Mouse (Mus musculus) limb, embryonic 13.5 days (tissue): ENCODE measurements at regions not wholly inside any gene's neighbourhood (a gene's known extent, or its start where the extent isn't known, plus 50 kb on each side); places are given as distances from the start of the nearest gene placed in this dataset.

Experiments used
- ATAC-seq: fragments of 200-750 bp; cut with Nextera tagmentation; 2 replicates; pipeline ENCODE4 v1.8.0; 2017; ENCODE audit warnings: low read depth, moderate number of reproducible peaks, moderate TSS enrichment; ENCODE audit not compliant: low FRiP score
- H3K27ac ChIP-seq: fragments of 300-500 bp; sonication (generic); 2 replicates; pipeline ENCODE4 v1.5.1; 2015; ENCODE audit warnings: inconsistent platforms, mild to moderate bottlenecking, moderate library complexity
- H3K27me3 ChIP-seq: fragments of 300-500 bp; sonication (generic); 2 replicates; pipeline ENCODE4 v1.6.1; 2015; ENCODE audit warnings: mild to moderate bottlenecking, inconsistent platforms
- H3K36me3 ChIP-seq: fragments of 300-500 bp; sonication (generic); 2 replicates; pipeline ENCODE4 v1.6.1; 2015; ENCODE audit warnings: inconsistent platforms, mild to moderate bottlenecking, moderate library complexity
- H3K4me1 ChIP-seq: fragments of 300-500 bp; sonication (generic); 2 replicates; pipeline ENCODE4 v1.6.1; 2015; ENCODE audit warnings: inconsistent platforms
- H3K4me2 ChIP-seq: fragments of 300-500 bp; sonication (generic); replicated peaks from 2 replicates; pipeline ENCODE4 v1.6.1; 2015; ENCODE audit warnings: inconsistent platforms, mild to moderate bottlenecking, moderate library complexity
- H3K4me3 ChIP-seq: fragments of 300-500 bp; sonication (generic); 2 replicates; pipeline ENCODE4 v1.5.1; 2015; ENCODE audit warnings: moderate library complexity, mild to moderate bottlenecking, inconsistent platforms
- H3K9ac ChIP-seq: fragments of 300-500 bp; sonication (generic); 2 replicates; pipeline ENCODE4 v1.6.1; 2015; ENCODE audit warnings: mild to moderate bottlenecking, inconsistent platforms
- H3K9me3 ChIP-seq: fragments of 300-500 bp; sonication (generic); 2 replicates; pipeline ENCODE4 v1.6.1; 2016; ENCODE audit warnings: inconsistent platforms
- WGBS: fragments of 180-500 bp; shearing (Covaris S2); methylation state at CpG from one replicate; pipeline ENCODE4 v1.1.7; 2015; 5-methylcytosine and 5-hydroxymethylcytosine counted together

DNA sequence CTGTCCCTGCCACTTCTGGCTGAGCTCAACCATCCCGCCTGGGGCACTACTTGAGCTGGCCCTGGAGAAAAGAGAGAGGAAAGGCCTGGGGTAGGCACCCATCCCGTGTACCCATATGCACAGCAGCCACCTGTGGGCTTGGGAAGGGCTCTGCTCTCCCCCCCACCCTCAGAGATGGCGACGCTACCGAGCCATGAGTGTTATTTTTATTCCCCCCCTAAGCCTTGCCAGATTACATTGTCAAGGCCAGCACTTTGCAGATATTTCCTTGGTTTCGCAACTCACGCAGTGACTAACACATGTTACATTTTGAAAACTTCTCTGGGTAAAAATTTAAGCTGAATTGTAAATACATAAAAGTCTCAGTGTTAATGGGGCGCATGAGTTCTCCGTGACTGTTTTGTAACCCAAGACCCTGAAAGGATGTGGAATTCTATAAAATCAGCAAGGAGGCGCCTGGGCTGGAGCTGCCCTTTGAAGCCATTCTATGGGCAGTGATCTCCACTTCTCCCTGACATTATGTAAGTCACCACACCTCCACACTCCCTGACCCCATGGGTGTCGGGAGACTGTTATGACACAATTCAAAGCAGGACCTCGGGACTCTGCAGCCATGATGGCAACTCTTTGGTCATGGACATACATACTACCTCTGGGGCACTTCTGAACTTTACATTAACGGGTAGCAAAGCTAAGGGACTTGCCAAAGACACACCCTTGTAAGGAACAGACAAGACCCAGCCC is 75.4 kb upstream of the Dio3 start:
- Histone ChIP-seq H3K27ac (no peak overlapping the region), H3K27me3 (peaks cover 74% of the 10 kb centered on the region), H3K9ac (no peak overlapping the region), H3K36me3 (no peaks in the 10 kb centered on the region), H3K4me2 (peak overlapping the region; percentile 10; the same call in 1 of the 2 replicates), H3K4me1 (peaks cover 37% of the 10 kb centered on the region), H3K9me3 (no peaks in the 10 kb centered on the region), H3K4me3 (no peak overlapping the region)
- peak; percentile 38; the same call in 1 of the 2 replicates for ATAC-seq
- 28% methylated on average over 13 of the region's 13 CpGs for WGBS

DNA sequence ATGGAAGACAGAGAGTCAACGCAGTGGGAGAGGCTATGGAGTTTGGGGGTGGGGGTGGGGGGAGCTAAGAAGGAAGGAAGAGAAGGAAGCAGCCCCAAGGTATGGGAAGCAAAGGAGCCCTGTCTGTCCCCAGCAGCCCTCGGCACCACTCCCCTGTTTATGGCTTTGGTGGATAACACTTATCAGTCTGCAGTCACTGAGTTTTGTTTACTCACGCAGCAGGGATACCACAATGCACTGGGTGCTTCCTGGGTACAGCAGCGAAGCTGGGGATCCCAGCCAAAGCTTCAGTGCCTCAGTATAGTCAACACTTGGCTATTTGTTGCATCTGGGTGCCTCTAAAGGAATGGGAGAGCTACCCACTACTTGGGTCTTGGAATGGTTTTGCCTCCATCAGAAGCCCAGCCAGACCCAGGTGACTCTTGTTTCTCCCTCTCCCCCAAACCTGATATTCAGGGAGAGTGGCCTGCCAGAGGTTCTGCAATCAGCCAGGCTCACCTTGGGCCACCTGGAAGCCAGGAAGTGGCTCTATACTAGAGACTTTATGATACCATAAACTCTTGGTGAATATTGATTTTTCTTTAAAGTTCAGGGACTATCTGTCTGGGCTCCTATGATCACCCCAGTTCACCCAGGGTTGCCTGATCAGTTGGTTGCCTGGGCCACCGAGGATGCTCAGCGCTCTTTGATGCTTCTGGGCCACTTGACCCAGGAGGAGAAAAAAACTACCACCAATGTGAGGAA is 74.5 kb upstream of the Dio3 start:
- H3K36me3 ChIP-seq = no peaks in the 10 kb centered on the region
- peaks cover 74% of the 10 kb centered on the region for H3K27me3 ChIP-seq
- no peak overlapping the region for H3K4me3 ChIP-seq
- peaks cover 37% of the 10 kb centered on the region for H3K4me1 ChIP-seq
- no peaks in the 10 kb centered on the region for H3K9me3 ChIP-seq
- H3K4me2 ChIP-seq = no peak overlapping the region
- H3K9ac ChIP-seq = no peak overlapping the region
- whole genome bisulfite sequencing = 45% methylated on average over 6 of the region's 6 CpGs
- no peak overlapping the region for H3K27ac ChIP-seq
- no peak for ATAC-seq

DNA sequence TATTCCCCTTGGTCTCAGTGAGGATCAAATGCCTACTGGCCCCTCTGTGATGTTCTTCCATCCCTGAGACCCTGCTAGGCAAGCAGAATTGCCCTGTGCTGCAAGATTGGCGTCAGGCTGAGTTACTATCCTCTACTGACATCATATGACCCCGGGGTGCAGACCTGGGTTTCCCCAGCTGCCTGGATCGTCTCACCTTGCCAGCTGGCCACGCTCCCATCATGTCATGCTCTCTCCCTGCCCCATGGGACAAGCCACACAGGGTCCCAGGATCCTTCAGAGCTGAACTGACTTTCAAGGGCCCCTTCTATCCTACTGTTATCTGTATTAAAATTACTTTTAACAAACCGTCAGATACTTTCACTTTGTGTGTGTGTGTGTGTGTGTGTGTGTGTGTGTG is 72.6 kb upstream of the Dio3 start:
- Histone ChIP-seq H3K9ac (no peak overlapping the region), H3K36me3 (no peaks in the 10 kb centered on the region), H3K27ac (no peak overlapping the region), H3K27me3 (peaks cover 75% of the 10 kb centered on the region), H3K9me3 (no peaks in the 10 kb centered on the region), H3K4me3 (no peak overlapping the region), H3K4me2 (no peak overlapping the region), H3K4me1 (peaks cover 37% of the 10 kb centered on the region)
- WGBS = 42% methylated on average over 5 of the region's 5 CpGs
- no peak for ATAC-seq

DNA sequence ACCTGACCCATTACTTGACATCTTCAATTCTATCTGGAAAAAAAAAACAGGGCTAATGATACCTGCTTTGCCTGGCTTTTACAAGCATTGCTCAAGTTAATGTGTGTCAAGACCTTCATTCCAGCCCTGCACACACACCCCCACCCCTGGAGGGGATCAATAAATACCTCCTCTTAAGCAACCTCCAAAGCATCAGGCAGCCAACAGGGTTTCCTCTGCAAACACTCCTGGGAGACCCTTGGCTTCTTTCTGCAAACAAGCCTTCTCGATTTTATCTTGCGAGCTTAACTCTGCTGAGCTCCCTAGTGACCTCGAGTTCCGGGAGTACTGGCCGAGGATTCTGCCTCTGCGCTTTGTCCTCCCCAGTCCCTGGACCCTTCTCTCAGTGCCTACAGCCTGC is 72.1 kb upstream of the Dio3 start:
- Histone ChIP-seq H3K4me2 (no peak overlapping the region), H3K27me3 (peaks cover 72% of the 10 kb centered on the region), H3K4me3 (no peak overlapping the region), H3K27ac (no peak overlapping the region), H3K4me1 (peaks cover 37% of the 10 kb centered on the region), H3K9me3 (no peaks in the 10 kb centered on the region), H3K9ac (no peak overlapping the region), H3K36me3 (no peaks in the 10 kb centered on the region)
- WGBS = 16% methylated on average over 6 of the region's 6 CpGs
- no peak for ATAC-seq

DNA sequence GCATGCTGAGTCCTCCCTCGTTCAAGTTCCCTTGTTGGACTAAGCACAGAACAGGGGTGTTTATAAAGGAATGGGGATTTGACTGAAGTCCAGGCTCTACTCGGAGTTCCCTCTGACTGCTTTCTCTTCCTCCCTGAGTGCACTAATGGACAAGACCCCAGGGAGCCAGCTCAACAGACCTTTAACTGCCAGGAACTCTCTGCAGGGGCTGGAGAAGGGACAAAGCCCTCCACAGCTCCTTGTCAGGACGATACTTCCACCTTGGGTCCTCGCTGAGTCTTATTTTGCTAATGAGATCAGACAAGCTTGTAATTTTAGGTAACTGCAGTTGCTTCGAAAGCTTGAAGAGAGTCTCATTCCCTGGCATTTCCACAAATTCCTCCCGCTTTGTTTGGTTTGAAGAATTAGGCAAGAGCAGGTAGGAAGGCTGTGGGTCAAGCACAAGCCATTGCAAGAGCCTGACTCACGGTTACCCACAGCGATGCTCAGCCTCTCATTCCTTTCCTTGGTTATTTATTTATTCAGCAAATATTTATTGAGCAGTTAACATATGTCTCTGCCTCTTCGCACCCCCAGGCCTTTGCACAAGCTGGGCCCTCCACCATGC is 71.5 kb upstream of the Dio3 start:
- Histone ChIP-seq H3K4me1 (peaks cover 37% of the 10 kb centered on the region), H3K9ac (no peak overlapping the region), H3K9me3 (no peaks in the 10 kb centered on the region), H3K27me3 (peaks cover 70% of the 10 kb centered on the region), H3K4me3 (no peak overlapping the region), H3K27ac (no peak overlapping the region), H3K36me3 (no peaks in the 10 kb centered on the region), H3K4me2 (no peak overlapping the region)
- WGBS = 40% methylated on average over 9 of the region's 9 CpGs
- ATAC-seq = no peak

DNA sequence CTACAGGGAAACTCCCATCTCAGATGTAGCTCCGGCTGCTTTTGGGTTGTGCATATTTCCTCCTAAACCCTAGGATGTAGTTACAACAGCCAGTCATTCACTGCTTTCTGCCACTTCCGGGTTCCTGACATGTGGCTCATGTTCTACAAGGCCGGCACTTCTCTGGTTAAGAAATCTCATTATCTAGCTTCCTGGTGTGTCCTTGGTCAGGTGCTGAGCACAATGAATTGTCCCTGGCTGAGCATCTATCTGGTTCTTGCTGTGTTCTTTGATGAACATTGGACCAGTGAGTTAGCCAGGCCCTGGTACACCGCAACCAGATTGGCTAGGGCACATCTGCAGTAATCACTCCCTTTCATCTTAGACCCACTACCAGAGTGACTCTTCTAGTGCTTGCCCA is 66.2 kb upstream of the Dio3 start:
- peaks cover 12% of the 10 kb centered on the region; the same call in 1 of the 2 replicates for H3K4me1 ChIP-seq
- WGBS = 58% methylated on average over 4 of the region's 4 CpGs

DNA sequence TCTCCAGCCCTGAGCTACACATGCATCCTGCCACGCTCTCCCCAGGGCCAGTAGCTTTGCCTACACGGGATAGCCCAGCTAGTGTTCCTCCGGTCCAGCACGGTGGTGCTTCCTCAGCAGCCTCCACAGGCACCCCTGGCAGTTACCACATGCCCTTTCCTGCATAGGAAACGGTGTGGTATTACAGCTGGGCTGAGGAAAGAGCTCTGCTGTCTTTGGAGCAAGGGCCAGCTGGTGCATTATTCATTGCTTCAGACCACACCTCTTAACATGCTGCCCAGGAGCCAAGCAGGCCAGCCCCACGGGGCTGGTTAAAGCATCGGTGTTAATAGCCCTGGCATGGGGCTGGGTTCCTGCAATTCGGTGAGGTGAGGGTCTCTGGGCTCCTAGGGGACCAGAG is 64.0 kb upstream of the Dio3 start:
- WGBS = 18% methylated on average over 8 of the region's 8 CpGs
- no peaks in the 10 kb centered on the region for H3K36me3 ChIP-seq

More for the DNA sequence above, 66.2 kb upstream of the Dio3 start:
- Histone ChIP-seq H3K36me3 (no peaks in the 10 kb centered on the region), H3K27me3 (peaks cover 70% of the 10 kb centered on the region), H3K9ac (no peak overlapping the region), H3K4me2 (no peak overlapping the region), H3K4me3 (no peak overlapping the region), H3K27ac (no peak overlapping the region), H3K9me3 (no peaks in the 10 kb centered on the region)
- ATAC-seq = no peak

DNA sequence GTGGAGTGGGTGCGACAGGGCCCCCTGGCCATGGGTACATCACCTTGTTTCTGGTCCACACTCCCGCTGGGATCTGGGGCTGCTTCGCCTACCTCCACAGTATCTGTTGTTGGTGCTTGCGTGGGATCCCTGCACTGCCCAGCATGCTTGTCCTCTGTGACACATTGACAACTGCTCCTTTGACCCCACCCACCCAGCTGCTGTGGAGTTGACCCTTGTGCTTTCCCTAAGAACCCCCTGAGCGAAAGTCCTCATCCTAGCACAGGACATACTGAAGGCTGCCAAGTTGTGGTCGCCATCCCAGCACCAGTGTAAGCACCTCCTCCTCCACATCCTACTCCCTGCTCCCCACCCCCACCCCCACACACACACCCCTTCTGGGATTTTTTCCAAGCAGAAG is 63.6 kb upstream of the Dio3 start:
- ATAC-seq = peak; percentile 32; the same call in 1 of the 2 replicates
- Histone ChIP-seq H3K9ac (no peak overlapping the region), H3K27ac (no peak overlapping the region), H3K4me1 (peaks cover 12% of the 10 kb centered on the region; the same call in 1 of the 2 replicates), H3K36me3 (no peaks in the 10 kb centered on the region), H3K9me3 (no peaks in the 10 kb centered on the region), H3K27me3 (peaks cover 53% of the 10 kb centered on the region), H3K4me3 (no peak overlapping the region), H3K4me2 (no peak overlapping the region)
- 62% methylated on average over 6 of the region's 6 CpGs for WGBS

More for the DNA sequence above, 64.0 kb upstream of the Dio3 start:
- no peak overlapping the region for H3K4me2 ChIP-seq
- ATAC-seq = peak; percentile 40
- no peak overlapping the region for H3K4me3 ChIP-seq
- H3K27ac ChIP-seq = no peak overlapping the region
- H3K4me1 ChIP-seq = peaks cover 12% of the 10 kb centered on the region; the same call in 1 of the 2 replicates
- peaks cover 53% of the 10 kb centered on the region for H3K27me3 ChIP-seq
- H3K9ac ChIP-seq = no peak overlapping the region
- no peaks in the 10 kb centered on the region for H3K9me3 ChIP-seq

DNA sequence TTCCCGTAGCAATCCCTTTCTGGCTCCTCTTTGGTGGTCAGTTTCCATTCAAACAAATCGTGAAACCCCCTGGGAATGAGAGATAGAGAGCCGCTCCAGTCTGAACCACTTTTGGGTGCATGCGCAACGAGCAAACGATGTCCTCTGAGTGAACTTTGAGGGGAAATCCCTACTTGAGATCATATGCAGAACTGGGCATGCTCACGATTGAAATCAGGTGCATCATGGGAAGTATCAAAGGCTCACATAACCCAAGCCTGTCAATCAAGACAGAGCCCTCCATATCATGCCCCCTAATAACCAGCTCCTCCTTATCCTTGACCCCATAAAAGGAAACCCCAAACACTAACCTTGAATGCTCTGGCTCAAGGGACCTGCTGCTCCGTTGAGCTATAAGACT is 59.1 kb upstream of the Dio3 start:
- H3K4me3 ChIP-seq = no peak overlapping the region
- ATAC-seq = no peak
- H3K4me2 ChIP-seq = no peak overlapping the region
- no peaks in the 10 kb centered on the region for H3K9me3 ChIP-seq
- H3K4me1 ChIP-seq = peaks cover 8% of the 10 kb centered on the region; the same call in 1 of the 2 replicates
- H3K36me3 ChIP-seq = no peaks in the 10 kb centered on the region
- H3K9ac ChIP-seq = no peak overlapping the region
- H3K27ac ChIP-seq = no peak overlapping the region
- H3K27me3 ChIP-seq = peaks cover 49% of the 10 kb centered on the region
- 82% methylated on average over 8 of the region's 8 CpGs for WGBS

DNA sequence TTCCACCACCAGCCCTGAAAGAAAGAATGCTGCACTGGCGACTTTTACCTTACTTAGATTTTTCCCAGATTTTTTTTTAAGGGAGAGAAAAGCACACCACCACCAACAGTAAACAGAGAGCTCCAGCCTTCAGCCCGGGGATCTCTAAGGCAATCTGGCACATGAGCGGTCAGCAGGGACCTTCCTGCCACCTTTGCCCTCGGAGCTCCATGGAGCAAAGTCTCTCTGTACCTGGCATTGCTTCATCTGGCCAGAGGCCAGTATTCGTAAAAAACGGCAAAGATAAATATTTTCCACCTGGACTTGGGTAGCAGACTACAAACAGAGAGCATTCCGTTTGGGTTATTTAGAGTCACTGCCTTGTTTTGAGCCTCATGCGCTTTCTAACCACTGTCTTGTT is 58.4 kb upstream of the Dio3 start:
- no peak overlapping the region for H3K4me2 ChIP-seq
- no peaks in the 10 kb centered on the region for H3K9me3 ChIP-seq
- no peak overlapping the region for H3K4me3 ChIP-seq
- 0 out of 2 replicates have a peak, but pooled peaks cover under 1% of the 10 kb centered on the region for H3K4me1 ChIP-seq
- no peak overlapping the region for H3K27ac ChIP-seq
- no peak overlapping the region for H3K9ac ChIP-seq
- no peak for ATAC-seq
- H3K27me3 ChIP-seq = peaks cover 52% of the 10 kb centered on the region
- 58% methylated on average over 8 of the region's 8 CpGs for WGBS
- H3K36me3 ChIP-seq = no peaks in the 10 kb centered on the region

DNA sequence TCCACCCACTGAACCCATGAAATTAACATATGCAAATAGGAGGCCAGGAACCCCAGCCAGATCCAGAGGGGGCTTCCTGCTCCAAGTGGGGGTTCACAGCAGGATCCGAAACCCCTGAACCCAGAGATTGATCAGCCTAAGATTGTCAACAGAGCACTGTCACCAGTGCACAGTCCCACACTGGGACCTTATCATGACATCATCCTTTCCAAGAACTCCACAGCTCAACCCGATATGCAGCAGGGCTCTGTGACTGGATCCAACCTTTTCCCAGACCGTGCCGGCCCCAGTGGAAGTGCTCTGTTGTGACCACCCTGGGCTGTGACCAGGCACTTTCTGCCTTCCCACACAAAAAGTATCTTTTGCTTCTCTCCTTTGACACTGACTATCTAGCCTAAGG is 57.7 kb upstream of the Dio3 start:
- H3K4me3 ChIP-seq = no peak overlapping the region
- no peak overlapping the region for H3K4me2 ChIP-seq
- H3K4me1 ChIP-seq = no peaks in the 10 kb centered on the region
- H3K36me3 ChIP-seq = no peaks in the 10 kb centered on the region
- 55% methylated on average over 4 of the region's 4 CpGs for WGBS
- no peak overlapping the region for H3K9ac ChIP-seq
- H3K27me3 ChIP-seq = peaks cover 54% of the 10 kb centered on the region
- no peaks in the 10 kb centered on the region for H3K9me3 ChIP-seq
- ATAC-seq = no peak
- H3K27ac ChIP-seq = no peak overlapping the region

DNA sequence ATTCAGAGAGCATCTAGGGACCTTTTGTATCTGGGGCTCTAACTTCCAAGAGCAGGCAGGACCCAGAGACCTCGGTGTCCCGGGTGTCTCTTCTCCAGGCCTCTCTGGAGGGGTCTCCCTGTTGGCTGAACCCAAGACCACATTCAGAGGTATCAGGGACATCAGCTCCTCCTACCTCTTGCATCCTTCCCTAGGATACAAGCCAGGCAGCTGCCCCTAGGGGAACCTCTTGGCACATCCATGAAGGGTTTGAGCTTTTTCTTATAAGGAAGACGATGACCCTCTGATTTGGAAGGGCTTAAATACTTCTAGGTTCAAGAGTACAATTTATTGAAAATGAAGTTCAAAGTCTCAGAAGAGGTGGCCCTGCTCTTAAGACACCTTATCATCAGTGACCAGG is 57.2 kb upstream of the Dio3 start:
- H3K9ac ChIP-seq = no peak overlapping the region
- no peaks in the 10 kb centered on the region for H3K4me1 ChIP-seq
- no peaks in the 10 kb centered on the region for H3K9me3 ChIP-seq
- H3K4me2 ChIP-seq = no peak overlapping the region
- 59% methylated on average over 3 of the region's 3 CpGs for WGBS
- H3K36me3 ChIP-seq = no peaks in the 10 kb centered on the region
- no peak for ATAC-seq
- H3K27me3 ChIP-seq = peaks cover 53% of the 10 kb centered on the region
- H3K27ac ChIP-seq = no peak overlapping the region
- no peak overlapping the region for H3K4me3 ChIP-seq
